Mouse (Mus musculus): Measurements from ENCODE around the gene Eif2ak4.

DNA sequence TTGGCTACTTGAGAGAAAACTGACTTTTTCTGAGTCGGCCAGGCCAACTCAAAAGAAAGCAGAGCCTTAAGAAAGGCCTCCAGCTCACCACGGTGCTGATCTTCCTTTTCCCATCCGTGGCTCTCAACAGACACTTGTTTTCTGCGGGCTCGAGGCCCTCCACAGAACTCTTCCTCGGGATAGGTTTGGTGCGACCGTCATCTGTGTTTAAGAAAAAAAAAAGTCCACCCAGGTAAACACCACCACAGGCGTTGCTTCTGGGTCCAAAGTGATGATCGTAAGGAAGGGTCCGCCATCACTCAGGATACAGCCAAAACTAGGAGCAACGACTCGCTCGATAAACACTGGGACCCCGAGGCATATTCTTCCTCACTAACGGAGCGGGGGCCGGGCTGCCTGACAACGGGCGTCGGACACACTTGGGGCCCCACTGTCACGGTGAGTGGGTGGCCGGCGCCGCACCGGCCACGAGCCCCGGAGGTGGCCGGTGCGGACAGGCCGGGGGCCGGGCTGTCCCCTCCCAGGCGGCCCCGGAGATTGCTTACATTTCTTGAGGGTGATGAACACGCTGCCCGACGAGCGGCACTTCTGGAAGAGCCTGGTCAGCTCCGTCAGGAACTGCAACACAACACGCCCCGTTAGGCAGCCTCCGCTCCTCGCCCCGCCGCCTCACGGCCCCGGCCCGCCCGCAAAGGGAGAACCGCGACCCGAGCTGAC is 90.6 kb downstream of the Eif2ak4 start:
- TF ChIP-seq EP300 (IDR thresholded peaks at IDR 0.05; ENCODE audit: low read depth) = no peak
- TF ChIP-seq CTCF (IDR thresholded peaks at IDR 0.05; ENCODE audit: low read depth) = no peak

Measured in liver, postnatal 0 days (tissue).